Mouse (Mus musculus) lung, postnatal 0 days (tissue): Measurements from ENCODE around the gene Trmt1l.

ENCODE experiments used
- CTCF ChIP-seq: IDR thresholded peaks from 2 replicates; pipeline ENCODE4 v1.5.1; 2016; ENCODE audit warnings: antibody characterized with exemption, mild to moderate bottlenecking
- EP300 ChIP-seq: IDR thresholded peaks from 2 replicates; pipeline ENCODE4 v1.6.1; 2016; ENCODE audit warnings: antibody characterized with exemption, mild to moderate bottlenecking, control low read depth

DNA sequence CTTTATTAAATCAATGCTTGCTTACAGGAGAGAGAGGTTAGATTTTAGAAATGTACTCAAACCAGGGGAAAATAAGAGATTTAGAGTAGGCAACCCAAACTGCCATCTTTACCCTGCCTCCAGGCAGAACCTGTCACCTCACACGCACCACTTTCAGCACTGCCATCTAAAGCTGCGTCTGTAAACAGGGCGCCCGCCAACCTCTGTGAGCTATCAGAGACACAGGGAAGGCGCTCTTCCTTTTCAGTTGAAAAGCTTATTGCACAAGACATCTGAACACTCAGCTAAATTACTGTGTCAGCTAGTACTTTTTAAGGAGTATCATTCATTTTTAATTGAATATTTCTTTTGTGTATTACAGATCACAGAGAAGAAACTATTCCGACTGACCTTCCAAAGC is 61.5 kb downstream of the Trmt1l start:
- TF ChIP-seq CTCF (no peak), EP300 (no peak)
